Mouse (Mus musculus) CD4-positive helper T cell, adult 2 months (primary cell): ENCODE measurements around the gene Sh2d1b1.
A peak's percentile ranks its signal among the peaks of the same experiment; 100 is the strongest.
"Not testable (repeated sequence)": the region's sequence is repeated elsewhere in the genome, so short reads cannot be mapped to it uniquely, and the experiment has no call there.

Experiments
- DNase-seq: peaks from one replicate; pipeline ENCODE4 v3.0.0-alpha.2; 2012; ENCODE audit warnings: low read depth, missing footprints, low spot score

Gene Sh2d1b1

DNA sequence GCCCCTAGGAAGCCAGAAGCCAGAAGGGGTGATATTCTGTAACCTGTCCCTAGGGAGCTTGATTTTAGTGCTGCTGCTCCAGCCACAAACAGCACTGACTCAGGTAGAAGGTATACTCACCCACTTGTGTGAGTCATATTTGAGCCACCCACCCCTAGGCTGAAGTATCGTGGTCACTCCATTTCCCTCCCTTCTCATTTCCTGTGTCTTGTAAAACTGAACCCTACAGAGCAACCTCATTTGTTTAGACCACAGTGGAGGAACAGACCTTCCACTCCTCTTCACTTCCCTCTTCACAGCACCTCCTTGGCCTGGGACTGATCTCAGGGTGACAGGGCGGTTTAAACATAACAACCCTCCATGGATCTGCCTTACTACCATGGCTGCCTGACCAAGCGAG is at the start of gene Sh2d1b1:
Sh2d1b1 (plus strand) TSS at position 305 of the 400 bp plus-strand sequence.
- no peak for DNase-seq

- not testable (repeated sequence) for DNase-seq
These were observed 44.4 kb upstream of the Sh2d1b1 start, which contains the start of gene Sh2d1b2 for GRCm38 (mm10) chr1:170232688-170233087. Gene Sh2d1b2 (plus strand): TSS chr1:170232749.

GRCm38 (mm10) chr1:170245016-170245415 is 32.1 kb upstream of the Sh2d1b1 start:
- no peak for DNase-seq

GRCm38 (mm10) chr1:170254893-170255559 is 22.1 kb upstream of the Sh2d1b1 start:
- DNase-seq: no peak

DNA sequence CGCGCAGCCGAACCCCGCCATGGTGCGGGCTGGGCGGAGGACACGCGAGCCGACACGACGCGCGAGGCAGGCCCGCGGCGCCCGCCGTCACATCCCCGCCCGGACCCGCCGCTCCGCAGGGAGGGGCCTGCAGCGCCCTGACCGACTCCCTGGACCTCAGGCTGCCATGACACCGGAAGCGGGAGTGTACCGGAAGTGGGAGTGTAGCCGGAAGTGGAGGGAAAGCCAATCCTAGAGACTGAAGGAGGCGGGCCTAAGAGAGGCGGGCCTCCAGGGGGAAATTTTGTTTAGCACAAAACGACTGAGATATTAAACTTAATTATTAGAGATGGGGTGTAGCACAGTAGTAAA is 21.6 kb upstream of the Sh2d1b1 start:
- DNase-seq: peak; percentile 85

DNA sequence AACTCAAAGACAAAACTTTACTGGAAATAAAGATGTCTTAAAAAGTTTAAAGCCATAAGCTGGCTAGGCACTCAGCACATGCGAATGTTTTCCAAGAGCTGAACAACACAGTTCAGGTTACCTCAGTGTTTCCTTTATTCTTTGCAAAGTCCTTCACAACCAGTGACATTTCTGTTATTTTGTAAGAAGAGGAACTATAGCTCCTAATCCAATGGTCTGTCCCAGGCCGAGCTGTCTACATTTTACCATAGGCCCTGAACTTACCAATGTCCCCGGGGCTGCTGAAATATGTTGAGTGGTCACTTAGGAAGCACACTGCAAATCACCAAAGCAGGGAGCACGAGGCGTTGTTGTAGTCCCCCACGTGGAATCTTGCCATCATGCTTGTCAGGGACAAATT is 6.8 kb upstream of the Sh2d1b1 start:
- DNase-seq: no peak

DNA sequence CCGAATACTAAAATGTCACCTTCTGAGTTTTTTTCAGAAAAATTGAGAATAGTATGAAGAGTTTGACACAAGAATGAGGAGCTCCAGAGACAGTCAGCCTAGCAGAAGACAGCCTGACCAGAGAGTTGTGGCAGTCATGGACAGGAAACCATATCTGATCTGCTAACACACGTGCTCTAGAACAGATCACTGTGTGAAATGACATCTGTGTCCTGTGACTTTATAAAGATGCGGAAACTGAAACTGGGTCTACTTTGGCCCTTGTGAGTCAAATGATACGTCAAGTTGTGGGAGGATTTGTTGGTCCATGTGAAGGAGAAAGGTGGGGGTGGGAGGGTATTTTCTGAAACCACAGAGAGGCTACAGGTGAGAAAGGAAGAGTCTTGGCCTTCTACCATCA is 6.4 kb upstream of the Sh2d1b1 start:
- no peak for DNase-seq

DNA sequence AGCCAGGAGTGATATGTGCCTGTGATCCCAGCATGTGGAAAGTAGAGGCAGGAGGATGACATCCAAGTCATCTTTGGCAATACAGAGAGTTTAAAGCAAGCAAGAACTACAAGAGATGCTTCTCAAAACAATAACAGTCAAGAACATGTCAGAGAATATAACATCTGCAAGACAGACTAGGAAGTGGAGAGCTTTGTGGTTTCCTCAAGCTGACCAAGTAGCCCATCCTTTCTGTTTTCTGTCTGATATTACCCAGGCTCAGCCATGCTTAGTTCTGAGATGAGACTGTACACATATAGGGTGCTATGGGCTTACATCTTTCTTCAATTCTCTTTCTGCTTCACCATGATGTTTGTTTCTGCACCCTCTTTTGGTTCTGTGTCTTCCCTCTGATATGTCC is 3.9 kb upstream of the Sh2d1b1 start:
- DNase-seq: no peak

DNA sequence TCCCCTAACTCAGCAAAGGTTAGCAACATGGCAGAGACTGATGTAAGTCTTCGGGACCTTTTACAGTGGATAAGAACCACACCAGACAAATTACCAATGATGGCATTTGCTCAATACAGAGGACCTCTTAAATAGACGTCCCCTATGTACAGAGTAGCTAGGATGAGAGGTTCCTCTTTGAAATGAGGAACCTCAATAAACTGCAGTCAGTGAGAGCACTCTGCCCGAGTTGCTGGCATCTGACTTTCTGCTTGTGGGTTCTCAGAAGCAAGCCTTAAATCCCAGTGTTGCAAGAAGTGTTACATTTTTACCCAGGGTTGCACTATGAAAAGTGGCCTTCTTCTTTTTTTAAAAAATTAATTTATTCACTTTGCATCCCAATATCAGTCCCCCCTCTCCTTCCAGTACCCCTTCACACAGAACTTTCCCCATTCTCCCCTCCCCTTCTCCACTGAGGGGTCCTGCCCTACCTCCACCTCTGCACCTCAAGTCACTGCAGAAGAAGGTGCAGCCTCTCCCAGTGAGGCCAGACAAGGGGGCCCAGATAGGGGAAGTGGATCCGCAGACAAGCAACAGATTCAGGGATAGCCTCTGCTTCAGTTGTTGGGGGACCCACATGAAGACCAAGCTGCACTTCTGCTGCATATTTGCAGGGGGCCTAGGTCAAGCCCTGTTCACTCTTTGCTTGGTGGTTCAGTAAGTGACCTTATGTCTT is 5.5 kb downstream of the Sh2d1b1 start:
- no peak for DNase-seq

DNA sequence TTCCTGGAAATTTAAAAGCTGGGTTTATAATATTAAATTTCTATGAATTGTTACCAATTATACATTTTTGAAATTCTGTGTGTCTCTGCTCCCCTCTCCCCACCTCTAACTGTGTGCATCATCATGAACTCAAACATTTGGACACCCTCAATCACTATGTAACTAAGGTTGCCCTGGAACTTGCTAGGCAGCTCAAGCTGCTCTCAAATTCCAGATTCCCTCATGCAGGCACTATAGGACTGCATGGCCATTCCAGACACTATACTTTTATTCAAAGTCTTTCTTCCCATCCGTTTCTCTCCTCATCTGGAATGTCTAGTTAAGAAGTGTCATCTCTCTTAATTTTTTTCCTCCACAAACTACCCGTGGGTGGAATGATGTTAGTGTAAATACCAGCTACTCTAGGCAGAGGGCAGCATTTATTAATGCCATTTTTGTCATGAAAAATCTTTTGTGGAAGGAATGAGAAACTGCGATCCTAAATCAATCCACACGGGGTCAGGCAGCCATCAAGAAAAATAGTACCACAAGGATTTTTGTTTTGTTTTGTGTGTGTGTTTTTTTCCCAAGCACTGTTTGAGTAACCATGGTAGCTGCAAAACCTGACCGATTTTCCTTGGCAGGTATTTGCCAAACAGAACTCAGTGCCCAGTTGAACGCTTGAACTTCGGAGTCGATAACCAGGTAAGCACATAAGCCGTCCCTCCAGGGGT is 15.3 kb downstream of the Sh2d1b1 start:
- no peak for DNase-seq

- no peak for DNase-seq
These were observed 16.1 kb downstream of the Sh2d1b1 start for GRCm38 (mm10) chr1:170293257-170293656.

- DNase-seq: no peak
These were observed 17.9 kb downstream of the Sh2d1b1 start for GRCm38 (mm10) chr1:170294786-170295570.

GRCm38 (mm10) chr1:170299496-170299895 is 22.4 kb downstream of the Sh2d1b1 start:
- DNase-seq: no peak

DNA sequence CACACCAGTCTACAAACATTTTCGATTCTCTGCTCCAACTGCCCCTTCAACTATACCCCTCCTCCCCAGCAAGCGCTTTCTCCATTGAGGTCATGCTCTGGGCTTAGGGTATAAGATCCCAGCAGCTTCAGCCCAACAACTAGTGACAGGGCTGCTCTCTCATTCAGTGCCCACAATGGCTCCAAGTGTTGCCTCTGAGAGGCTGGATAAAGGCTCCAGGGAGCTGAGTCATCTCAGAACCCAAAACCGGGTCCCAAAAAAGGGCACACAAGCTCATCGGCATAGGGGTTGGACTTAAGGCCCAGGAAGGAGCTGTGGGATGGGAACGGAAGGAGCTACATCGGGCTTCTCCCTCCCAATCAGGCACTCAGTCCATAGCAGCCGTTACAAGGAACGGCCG is 24.6 kb downstream of the Sh2d1b1 start:
- DNase-seq: no peak

GRCm38 (mm10) chr1:170302456-170302855 is 25.3 kb downstream of the Sh2d1b1 start:
- no peak for DNase-seq

DNA sequence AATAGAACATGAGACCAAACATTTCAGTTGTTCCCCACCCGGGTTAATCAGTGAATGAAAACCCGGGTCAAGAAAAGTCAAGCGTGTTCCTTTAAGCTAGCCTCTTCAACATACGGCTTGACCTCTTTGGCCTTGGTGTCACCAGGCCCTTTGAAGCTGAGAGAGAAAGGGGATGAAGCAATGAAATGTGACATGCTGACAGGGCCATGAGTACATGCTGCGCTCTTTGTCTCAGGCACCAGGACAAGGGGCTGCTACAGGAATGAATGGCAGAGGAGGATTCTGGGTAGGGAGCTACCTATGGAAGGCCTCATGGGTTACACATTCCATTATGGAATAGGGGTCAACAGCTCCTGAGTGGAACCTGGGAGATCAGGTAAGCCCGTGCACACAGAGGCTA is 26.0 kb downstream of the Sh2d1b1 start:
- no peak for DNase-seq

- DNase-seq: no peak
These were observed 27.9 kb downstream of the Sh2d1b1 start for GRCm38 (mm10) chr1:170305002-170305401.

GRCm38 (mm10) chr1:170306232-170306631 is 29.1 kb downstream of the Sh2d1b1 start, which contains the start of gene Gm7694:
Gene Gm7694 (minus strand): TSS chr1:170306332.
- DNase-seq: no peak

- DNase-seq: no peak
These were observed 31.4 kb downstream of the Sh2d1b1 start, which contains the start of gene Spata46 for GRCm38 (mm10) chr1:170308503-170308902. Gene Spata46 (plus strand): TSS chr1:170308803.

- no peak for DNase-seq
These were observed 34.3 kb downstream of the Sh2d1b1 start for GRCm38 (mm10) chr1:170311431-170311830.

- no peak for DNase-seq
These were observed 44.9 kb downstream of the Sh2d1b1 start for GRCm38 (mm10) chr1:170322046-170322445.

DNA sequence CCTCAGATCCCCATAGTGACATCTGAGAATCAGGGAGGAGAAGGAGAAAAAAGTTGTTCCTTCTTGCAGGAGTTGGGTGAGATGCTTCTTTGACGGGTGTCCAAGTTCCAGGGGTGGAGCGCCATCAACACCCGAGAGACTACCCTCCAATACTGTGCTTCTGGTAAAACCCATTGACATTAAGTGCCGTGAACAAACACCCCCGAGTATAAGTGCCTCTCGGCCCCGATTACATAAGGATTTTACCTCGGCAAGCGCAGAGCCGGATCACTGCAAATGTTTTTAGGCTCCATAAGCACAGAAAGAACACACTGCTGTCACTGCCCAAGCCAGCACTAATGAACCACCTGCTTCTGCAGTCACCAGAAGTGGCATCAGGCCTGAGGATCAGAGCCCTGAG is 45.9 kb downstream of the Sh2d1b1 start:
- DNase-seq: no peak
